Mouse (Mus musculus) E14TG2a.4 (cell line): ENCODE results near the gene Dpy30.

Experiments used
- CTCF ChIP-seq: conservative IDR thresholded peaks from 2 replicates; pipeline ENCODE4 v1.5.1; 2014; ENCODE audit warnings: low read length
- NANOG ChIP-seq: IDR thresholded peaks from 2 replicates; pipeline ENCODE4 v1.6.1; 2014; ENCODE audit warnings: borderline replicate concordance, low read length, mixed read lengths
- POU5F1 ChIP-seq: IDR thresholded peaks from 2 replicates; pipeline ENCODE4 v1.6.1; 2014; ENCODE audit warnings: low read length, borderline replicate concordance

GRCm38 (mm10) chr17:74294426-74295025 lies 29.2 kb downstream of the Dpy30 start:
- TF ChIP-seq CTCF: no peak
- no peak for TF ChIP-seq NANOG
- no peak for TF ChIP-seq POU5F1
